Comparison of ENCODE assay signal across 29 mouse cellular contexts in the genomic region with DNA sequence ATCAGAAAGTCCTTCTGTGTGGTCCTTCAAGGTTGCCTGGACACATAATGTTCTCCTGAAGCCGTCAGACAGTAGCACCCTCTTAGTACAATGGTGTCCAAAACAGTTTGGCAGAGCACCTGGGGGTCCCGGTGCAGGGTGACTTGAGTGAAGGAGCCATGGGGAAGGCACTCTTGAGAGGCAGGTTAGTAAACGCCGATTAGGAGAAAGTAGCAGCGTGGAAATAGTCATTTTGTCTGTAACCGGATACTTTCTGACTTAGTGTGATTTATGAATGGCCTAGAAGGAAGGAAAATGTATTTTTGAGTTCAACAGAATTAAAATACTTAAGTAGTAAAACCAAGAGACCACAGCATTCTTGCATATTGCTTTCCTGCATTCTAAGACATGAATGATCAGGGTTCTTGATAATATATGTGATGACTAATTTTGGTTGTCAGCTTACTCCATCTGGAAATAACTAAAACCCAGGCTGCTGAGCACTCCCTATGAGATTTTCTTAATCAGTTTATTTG. TPM values are rescaled to one million over a fixed set of nuclear protein-coding genes. Genes with fewer than 3 reads are reported as not detected.
DNase-seq lines count a peak whose midpoint lies in the region; ATAC-seq and TF ChIP-seq lines count a peak whose summit lies in the region.
"Had no signal": no experiment of that assay in that cellular context is flagged by ENCODE, and none has a peak within 500 bp of the region (broad histone marks: within the 10 kb centered on the region; RNA-seq: fewer than 3 reads in every experiment).

No protein-coding gene starts in this region.

- no peak overlapping the region for H3K4me3 ChIP-seq in kidney, postnatal 0 days (replicated peaks; ENCODE audit: low read depth, low read length)
- H3K4me3 ChIP-seq in thymus, adult 2 months (ENCODE audit: control insufficient read depth, insufficient read depth, low read length), result no peak overlapping the region
- H3K4me3 ChIP-seq: embryonic facial prominence, embryonic 13.5 days; embryonic facial prominence, embryonic 15.5 days; forebrain, embryonic 13.5 days; forebrain, embryonic 15.5 days had no signal

- no peaks in the 10 kb centered on the region for H3K9me3 ChIP-seq in kidney, postnatal 0 days (replicated peaks; ENCODE audit: low read length)
- H3K9me3 ChIP-seq: embryonic facial prominence, embryonic 13.5 days; embryonic facial prominence, embryonic 15.5 days; forebrain, embryonic 13.5 days; forebrain, embryonic 15.5 days had no signal

- no peak overlapping the region for H3K27ac ChIP-seq in kidney, postnatal 0 days
- H3K27ac ChIP-seq in thymus, adult 2 months (ENCODE audit: control insufficient read depth, insufficient read depth, low read length), result no peak overlapping the region
- H3K27ac ChIP-seq: embryonic facial prominence, embryonic 13.5 days; embryonic facial prominence, embryonic 15.5 days; forebrain, embryonic 13.5 days; forebrain, embryonic 15.5 days had no signal

- H3K36me3 ChIP-seq in kidney, postnatal 0 days (ENCODE audit: insufficient read depth, low read length), result peaks cover 8% of the 10 kb centered on the region; the same call in 1 of the 2 replicates
- H3K36me3 ChIP-seq in thymus, adult 2 months (ENCODE audit: control insufficient read depth, insufficient read depth, low read length), result no peaks in the 10 kb centered on the region

- WGBS in kidney, postnatal 0 days, result 55% methylated on average over 6 of the region's 6 CpGs
- 48% methylated on average over 6 of the region's 6 CpGs for WGBS in thymus, adult 2 months

- TF ChIP-seq CTCF in kidney, postnatal 0 days (IDR thresholded peaks at IDR 0.05; ENCODE audit: low read depth), result no peak
- TF ChIP-seq CTCF in thymus, adult 2 months (IDR thresholded peaks at IDR 0.05; ENCODE audit: borderline replicate concordance, control insufficient read depth, extremely low read depth, insufficient read depth, low read length, poor library complexity), result no peak

- intact Hi-C loops in left cerebral cortex, postnatal 36 days (cut with DNase I), result no loop called here

- no peak overlapping the region for H3K4me2 ChIP-seq in kidney, postnatal 0 days (ENCODE audit: low read length)
- H3K4me2 ChIP-seq: embryonic facial prominence, embryonic 13.5 days; embryonic facial prominence, embryonic 15.5 days; forebrain, embryonic 13.5 days; forebrain, embryonic 15.5 days had no signal

- ATAC-seq in kidney, postnatal 0 days (replicated peaks; ENCODE audit: low FRiP score, low read depth), result no peak
- peak; percentile 25 for ATAC-seq in common myeloid progenitor, adult 5-6 weeks (replicated peaks; ENCODE audit: low read depth, poor library complexity, severe bottlenecking)
- ATAC-seq: activated CD4-positive, CD25-positive, alpha-beta regulatory T cell, adult 4 months; forebrain, embryonic 13.5 days; forebrain, embryonic 15.5 days; forebrain, postnatal 0 days; Patski had no signal

- peak; percentile 63 for DNase-seq in kidney, postnatal 0 days (ENCODE audit: low spot score)
- no peak for DNase-seq in kidney, adult 18-20 months
- peak; percentile 45 for DNase-seq in forelimb bud, embryonic 11.5 days (ENCODE audit: low read depth, low spot score)
- DNase-seq in thymus, adult 2 months, result no peak
- no peak for DNase-seq in testis, postnatal 14 days (ENCODE audit: low spot score)
- DNase-seq in left cerebral cortex, postnatal 36 days (ENCODE audit: low spot score in 2 of 2), result no peak
- DNase-seq: adrenal gland, adult 8-10 months; adrenal gland, postnatal 14 days; adrenal gland, postnatal 36 days; cerebellum, adult 11-12 months; cerebellum, adult 2 months; cerebellum, adult 9-10 months; cerebellum, postnatal 10 days; cerebellum, postnatal 25 days; embryo, embryonic 11 days; forebrain, postnatal 0 days had no signal

- H3K4me1 ChIP-seq in kidney, postnatal 0 days (replicated peaks; ENCODE audit: insufficient read depth, low read length), result no peaks in the 10 kb centered on the region
- H3K4me1 ChIP-seq in thymus, adult 2 months (replicated peaks; ENCODE audit: control insufficient read depth, insufficient read depth, low read length), result peaks cover 6% of the 10 kb centered on the region
- H3K4me1 ChIP-seq: embryonic facial prominence, embryonic 13.5 days; embryonic facial prominence, embryonic 15.5 days; forebrain, embryonic 13.5 days; forebrain, embryonic 15.5 days had no signal

- H3K9ac ChIP-seq in kidney, postnatal 0 days (ENCODE audit: low read depth, low read length), result no peak overlapping the region
- H3K9ac ChIP-seq: embryonic facial prominence, embryonic 13.5 days; embryonic facial prominence, embryonic 15.5 days; forebrain, embryonic 13.5 days; forebrain, embryonic 15.5 days; forebrain, postnatal 0 days had no signal

- no peaks in the 10 kb centered on the region for H3K27me3 ChIP-seq in kidney, postnatal 0 days (ENCODE audit: insufficient read depth, low read length)
- no peaks in the 10 kb centered on the region for H3K27me3 ChIP-seq in thymus, adult 2 months (ENCODE audit: control insufficient read depth, insufficient read depth, low read length)
- H3K27me3 ChIP-seq: embryonic facial prominence, embryonic 13.5 days; embryonic facial prominence, embryonic 15.5 days; forebrain, embryonic 13.5 days; forebrain, embryonic 15.5 days; Patski had no signal

- no peak for TF ChIP-seq POLR2A in thymus, adult 2 months (IDR thresholded peaks at IDR 0.05; ENCODE audit: control insufficient read depth, extremely low read depth, insufficient read depth, low read length, poor library complexity)

RNA-seq across cellular contexts. Expression of a gene that starts 13.3 kb away (rescaled TPM):
- 14.8 and 15.0 TPM in 2 replicates for polyA plus RNA-seq in kidney, postnatal 0 days (2015; fragmentation: Nextera tagmentation; extraction: Ambion mirVana)
- total RNA-seq in common myeloid progenitor, adult 5-6 weeks (2017), result 1.9 and 6.8 TPM in 2 replicates
- polyA plus RNA-seq in thymus, adult 2 months (2012; rRNA removed), result 2.5 and 3.9 TPM in 2 replicates
- 10 to 100 TPM; 21.5 to 31.9 TPM for total RNA-seq in left cerebral cortex, postnatal 36 days (2021)

RNA-seq across cellular contexts. Expression of a gene that starts 33.1 kb away (rescaled TPM):
- not detected in 2 replicates for polyA plus RNA-seq in kidney, postnatal 0 days (2015; fragmentation: Nextera tagmentation; extraction: Ambion mirVana)
- not detected in 2 replicates for total RNA-seq in common myeloid progenitor, adult 5-6 weeks (2017)
- polyA plus RNA-seq in thymus, adult 2 months (2012; rRNA removed), result not detected in 2 replicates
- not detected for total RNA-seq in left cerebral cortex, postnatal 36 days (2021)
- total RNA-seq: adrenal gland, adult 18-20 months; adrenal gland, postnatal 14 days; adrenal gland, postnatal 36 days; ES-E14; forebrain, postnatal 0 days; MEL had no signal
- polyA plus RNA-seq: activated CD4-positive, CD25-positive, alpha-beta regulatory T cell, adult 4 months; C2C12; cerebellum, adult 2 months; embryonic facial prominence, embryonic 11.5 days; embryonic facial prominence, embryonic 13.5 days; embryonic facial prominence, embryonic 15.5 days; forebrain, embryonic 11.5 days; forebrain, embryonic 13.5 days; forebrain, embryonic 15.5 days; forebrain, postnatal 0 days had no signal

Comparison
In these comparisons a context has a peak if more than half of its experiments do, and no peak if none do; other contexts are left out.
1. DNase-seq: peak in kidney, postnatal 0 days (single experiment) and forelimb bud, embryonic 11.5 days (single experiment); none in kidney, adult 18-20 months (single experiment), thymus, adult 2 months (single experiment), testis, postnatal 14 days (single experiment) and left cerebral cortex, postnatal 36 days (0 of 2).